Mouse (Mus musculus) lung, postnatal 0 days (tissue): ENCODE results near the gene Arhgap24.

Experiments
- CTCF ChIP-seq: IDR thresholded peaks from 2 replicates; pipeline ENCODE4 v1.5.1; 2016; ENCODE audit warnings: antibody characterized with exemption, mild to moderate bottlenecking
- EP300 ChIP-seq: IDR thresholded peaks from 2 replicates; pipeline ENCODE4 v1.6.1; 2016; ENCODE audit warnings: antibody characterized with exemption, mild to moderate bottlenecking, control low read depth

DNA sequence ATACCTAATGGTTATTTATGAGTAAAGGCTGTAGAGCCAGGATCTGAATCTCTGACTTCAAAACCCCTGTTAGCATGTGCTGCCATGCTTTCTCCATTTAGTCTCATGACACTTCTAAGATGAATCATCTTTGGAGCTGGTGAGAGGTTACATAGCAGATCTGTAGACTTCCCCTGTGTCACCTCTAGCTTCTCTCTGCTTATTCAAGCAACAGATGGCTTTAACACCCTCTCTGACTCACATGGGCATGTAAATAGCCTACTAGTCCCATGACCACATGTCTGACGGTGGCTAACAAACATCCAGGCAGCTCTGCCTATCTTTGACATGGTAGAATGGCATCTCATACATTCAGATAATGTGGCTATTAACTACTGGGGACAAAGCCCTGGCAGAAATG lies 39.3 kb downstream of the Arhgap24 start:
- TF ChIP-seq EP300 (no peak), CTCF (no peak)
